Mouse (Mus musculus) hindbrain, embryonic 13.5 days (tissue): ENCODE results near the gene Ccdc71l. TPM values are rescaled to one million over a fixed set of nuclear protein-coding genes. Genes with fewer than 3 reads are reported as not detected.

Experiments
- ATAC-seq: fragments of 200-750 bp; cut with Nextera tagmentation; 2 replicates; pipeline ENCODE4 v1.8.0; 2017; ENCODE audit warnings: moderate TSS enrichment; ENCODE audit not compliant: low FRiP score
- H3K27ac ChIP-seq: fragments of 300-500 bp; sonication (generic); 2 replicates; pipeline ENCODE4 v1.5.1; 2015; ENCODE audit warnings: inconsistent platforms, mild to moderate bottlenecking, moderate library complexity
- H3K27me3 ChIP-seq: fragments of 300-500 bp; sonication (generic); 2 replicates; pipeline ENCODE4 v1.6.1; 2015; ENCODE audit warnings: mild to moderate bottlenecking, inconsistent platforms
- H3K36me3 ChIP-seq: fragments of 300-500 bp; sonication (generic); 2 replicates; pipeline ENCODE4 v1.6.1; 2015; ENCODE audit warnings: mild to moderate bottlenecking, inconsistent platforms
- H3K4me1 ChIP-seq: fragments of 300-500 bp; sonication (generic); replicated peaks from 2 replicates; pipeline ENCODE4 v1.6.1; 2015; ENCODE audit warnings: inconsistent platforms
- H3K4me2 ChIP-seq: fragments of 300-500 bp; sonication (generic); 2 replicates; pipeline ENCODE4 v1.6.1; 2015; ENCODE audit warnings: inconsistent platforms, mild to moderate bottlenecking, moderate library complexity
- H3K4me3 ChIP-seq: fragments of 300-500 bp; sonication (generic); 2 replicates; pipeline ENCODE4 v1.5.1; 2015; ENCODE audit warnings: mild to moderate bottlenecking, inconsistent platforms
- H3K9ac ChIP-seq: fragments of 300-500 bp; sonication (generic); 2 replicates; pipeline ENCODE4 v1.6.1; 2015; ENCODE audit warnings: mild to moderate bottlenecking, inconsistent platforms
- H3K9me3 ChIP-seq: fragments of 300-500 bp; sonication (generic); 2 replicates; pipeline ENCODE4 v1.6.1; 2016; ENCODE audit warnings: inconsistent platforms
- whole genome bisulfite sequencing: fragments of 180-500 bp; shearing (Covaris S2); methylation state at CpG from one replicate; pipeline ENCODE4 v1.1.7; 2015; 5-methylcytosine and 5-hydroxymethylcytosine counted together
- polyA plus RNA-seq: library from polyadenylated mRNA; unstranded; fragments of >200 nt; fragmentation: Nextera tagmentation; extraction: Ambion mirVana; gene quantifications from 2 replicates; pipeline ENCODE4 v1.2.1, GENCODE M21; 2015

The Ccdc71l gene
- polyA plus RNA-seq: 3.5 TPM in 2 replicates

DNA sequence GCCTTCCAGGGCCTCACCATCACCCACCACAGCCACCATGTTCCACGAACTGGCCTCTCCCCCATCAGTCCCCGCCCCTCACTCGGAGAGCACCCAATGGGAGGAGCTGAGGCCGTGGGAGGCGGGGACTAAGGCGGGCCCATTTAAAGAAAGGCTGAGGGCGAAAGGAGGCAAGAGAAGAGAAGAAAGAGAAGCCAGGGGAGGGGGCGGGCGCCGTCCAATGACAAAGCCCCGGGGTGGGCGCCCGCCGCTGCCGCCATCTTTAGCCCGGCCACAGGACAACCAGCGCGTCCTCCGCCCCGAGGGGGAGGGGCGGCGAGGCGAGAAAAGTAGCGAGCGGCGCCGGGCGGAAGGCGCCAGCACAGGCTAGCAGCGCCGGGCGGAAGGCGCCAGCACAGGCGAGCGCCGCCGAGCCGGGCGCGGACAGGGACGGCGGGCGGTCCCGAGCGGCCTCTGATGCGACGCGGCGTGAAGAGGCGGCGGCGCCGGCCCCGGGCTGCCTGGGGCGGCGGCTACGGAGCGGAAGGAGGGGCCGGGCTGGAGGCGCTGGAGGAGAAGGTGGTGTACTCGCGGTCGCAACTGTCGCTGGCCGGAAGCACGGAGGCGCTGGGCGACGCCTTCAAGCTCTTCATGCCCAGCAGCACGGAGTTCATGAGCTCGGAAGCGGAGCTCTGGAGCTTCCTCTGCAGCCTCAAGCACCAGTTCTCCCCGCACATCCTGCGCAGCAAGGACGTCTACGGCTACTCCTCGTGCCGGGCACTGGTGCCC lies at the start of gene Ccdc71l:
TSS of gene Ccdc71l (plus strand) at position 177 of the 768 bp plus-strand sequence.
- peak within 1 kb of the TSS; percentile 73 for H3K4me2 ChIP-seq
- no peaks in the 10 kb centered on the region for H3K36me3 ChIP-seq
- peak within 1 kb of the TSS; percentile 80 for H3K4me3 ChIP-seq
- H3K9ac ChIP-seq: peak within 1 kb of the TSS; percentile 97
- H3K4me1 ChIP-seq: peaks cover 27% of the 10 kb centered on the region
- H3K27ac ChIP-seq: peak within 1 kb of the TSS; percentile 96
- ATAC-seq: peak; percentile 94
- 1% methylated on average over 74 of the region's 78 CpGs for WGBS
- no peaks in the 10 kb centered on the region for H3K9me3 ChIP-seq
- H3K27me3 ChIP-seq: no peaks in the 10 kb centered on the region

DNA sequence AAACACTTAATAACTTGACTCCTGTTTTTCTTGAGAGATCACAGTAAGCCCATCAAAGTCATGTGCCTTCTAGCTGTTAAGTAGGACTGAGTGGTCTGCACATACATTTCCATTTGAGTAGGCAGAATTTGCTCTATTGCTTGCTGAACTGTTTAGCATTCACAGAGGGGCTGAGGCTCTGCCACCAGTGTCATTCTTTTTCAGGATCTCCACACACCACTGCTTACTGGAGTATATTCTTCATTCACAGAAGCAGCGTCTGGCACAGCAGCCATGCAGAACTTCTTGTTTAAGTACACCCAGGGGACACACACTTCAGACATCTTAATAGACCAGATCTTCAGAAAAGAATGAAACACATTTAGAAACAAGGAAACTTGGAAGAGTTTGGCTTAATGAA lies 39.4 kb upstream of the Ccdc71l start:
- no peaks in the 10 kb centered on the region for H3K4me1 ChIP-seq
- H3K4me2 ChIP-seq: no peak overlapping the region
- WGBS: 41% methylated on average over 1 of the region's 1 CpGs
- ATAC-seq: no peak
- no peak overlapping the region for H3K4me3 ChIP-seq
- H3K9me3 ChIP-seq: no peaks in the 10 kb centered on the region
- no peaks in the 10 kb centered on the region for H3K27me3 ChIP-seq
- no peak overlapping the region for H3K27ac ChIP-seq
- H3K36me3 ChIP-seq: no peaks in the 10 kb centered on the region
- H3K9ac ChIP-seq: no peak overlapping the region

DNA sequence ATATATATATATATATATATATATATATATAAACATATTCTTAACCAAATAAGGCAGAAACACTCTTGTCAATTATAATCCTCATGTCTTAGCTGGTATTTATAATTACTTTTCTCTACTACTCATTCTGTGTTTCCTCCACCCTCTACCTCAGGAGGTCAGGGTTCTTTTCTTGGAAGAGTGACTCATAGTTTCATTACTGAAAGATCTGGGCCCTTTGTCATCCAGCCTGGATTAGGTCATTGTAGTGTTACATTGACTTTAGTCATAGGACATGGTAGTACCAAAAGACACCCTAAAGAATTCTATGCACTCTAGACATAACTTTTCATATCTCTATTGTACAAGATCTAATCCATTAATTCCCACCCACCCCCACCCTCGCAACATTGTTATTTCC lies 35.0 kb upstream of the Ccdc71l start:
- Histone ChIP-seq H3K27ac (no peak overlapping the region), H3K36me3 (no peaks in the 10 kb centered on the region), H3K4me3 (no peak overlapping the region), H3K4me1 (no peaks in the 10 kb centered on the region), H3K4me2 (no peak overlapping the region), H3K9me3 (no peaks in the 10 kb centered on the region), H3K9ac (no peak overlapping the region), H3K27me3 (no peaks in the 10 kb centered on the region)
- no peak for ATAC-seq
- 94% methylated on average over 1 of the region's 1 CpGs for WGBS

DNA sequence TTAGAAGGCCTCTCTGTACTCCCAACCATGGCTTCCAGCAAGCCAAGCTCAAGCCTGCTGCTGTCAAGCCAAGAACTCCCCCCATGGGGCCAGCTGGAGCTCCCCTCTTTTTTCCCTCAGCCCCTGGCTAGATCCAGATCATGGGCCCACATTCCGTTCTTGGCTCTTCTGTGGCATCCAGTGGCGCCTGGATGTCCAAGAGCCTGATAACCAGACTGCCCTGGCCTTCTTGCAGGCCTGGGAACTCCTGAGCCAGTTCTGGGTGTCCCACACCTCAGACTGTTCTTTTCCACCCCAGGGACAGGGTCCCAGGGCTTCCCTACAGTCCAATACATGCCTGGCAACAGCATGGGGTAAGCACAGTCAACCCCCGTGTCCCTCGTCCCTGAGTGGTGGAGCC lies 32.4 kb upstream of the Ccdc71l start:
- H3K9ac ChIP-seq: no peak overlapping the region
- H3K9me3 ChIP-seq: no peaks in the 10 kb centered on the region
- WGBS: 86% methylated on average over 4 of the region's 4 CpGs
- no peaks in the 10 kb centered on the region for H3K4me1 ChIP-seq
- no peaks in the 10 kb centered on the region for H3K36me3 ChIP-seq
- H3K4me2 ChIP-seq: no peak overlapping the region
- no peak for ATAC-seq
- no peaks in the 10 kb centered on the region for H3K27me3 ChIP-seq
- H3K27ac ChIP-seq: no peak overlapping the region
- no peak overlapping the region for H3K4me3 ChIP-seq

DNA sequence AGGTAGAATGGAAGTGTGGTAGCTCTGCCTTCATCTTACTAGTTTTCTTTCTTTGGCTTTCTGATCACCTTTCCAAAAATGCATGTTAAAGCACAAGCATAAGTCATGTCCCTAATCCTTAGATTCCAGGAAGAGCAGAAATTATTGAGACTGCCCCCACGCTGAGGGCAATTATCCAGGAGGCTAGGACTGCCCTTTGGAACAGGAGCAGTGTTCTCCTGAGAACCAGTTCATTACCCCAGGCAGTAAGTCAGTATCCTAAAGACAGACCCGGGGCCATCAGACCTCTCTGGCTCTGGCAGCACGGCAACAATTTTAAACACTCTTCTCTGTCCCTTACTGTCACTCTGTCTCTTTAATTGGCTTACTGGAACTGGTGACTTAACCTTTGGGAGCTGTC lies 30.0 kb upstream of the Ccdc71l start:
- no peak for ATAC-seq
- no peak overlapping the region for H3K4me3 ChIP-seq
- no peaks in the 10 kb centered on the region for H3K36me3 ChIP-seq
- no peak overlapping the region for H3K9ac ChIP-seq
- H3K27me3 ChIP-seq: no peaks in the 10 kb centered on the region
- H3K9me3 ChIP-seq: no peaks in the 10 kb centered on the region
- H3K27ac ChIP-seq: no peak overlapping the region
- 84% methylated on average over 3 of the region's 3 CpGs for WGBS
- no peak overlapping the region for H3K4me2 ChIP-seq
- H3K4me1 ChIP-seq: no peaks in the 10 kb centered on the region

DNA sequence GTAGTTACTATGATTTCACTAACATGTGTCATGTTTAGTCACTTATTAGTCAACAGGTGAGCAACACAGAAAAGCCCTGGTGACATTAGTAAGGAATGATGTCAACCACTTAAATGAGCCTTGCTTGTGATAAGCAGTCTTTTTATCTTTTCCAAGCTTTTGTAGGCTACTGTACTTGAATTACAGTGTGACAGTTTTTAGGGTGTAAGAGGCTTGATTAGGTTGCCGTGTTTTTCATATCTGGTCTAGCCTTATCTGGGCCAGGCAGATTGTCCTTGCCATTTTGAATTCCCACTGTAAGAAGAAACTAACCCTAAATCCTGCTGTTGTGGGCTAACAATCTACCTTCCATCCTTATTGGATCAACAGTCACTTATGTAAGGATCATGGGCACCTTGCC lies 26.6 kb upstream of the Ccdc71l start:
- no peak overlapping the region for H3K9ac ChIP-seq
- H3K27ac ChIP-seq: no peak overlapping the region
- 82% methylated on average over 1 of the region's 1 CpGs for WGBS
- no peak overlapping the region for H3K4me2 ChIP-seq
- no peaks in the 10 kb centered on the region for H3K27me3 ChIP-seq
- no peaks in the 10 kb centered on the region for H3K4me1 ChIP-seq
- no peaks in the 10 kb centered on the region for H3K36me3 ChIP-seq
- no peak overlapping the region for H3K4me3 ChIP-seq
- peaks cover 5% of the 10 kb centered on the region; the same call in 1 of the 2 replicates for H3K9me3 ChIP-seq
- no peak for ATAC-seq

DNA sequence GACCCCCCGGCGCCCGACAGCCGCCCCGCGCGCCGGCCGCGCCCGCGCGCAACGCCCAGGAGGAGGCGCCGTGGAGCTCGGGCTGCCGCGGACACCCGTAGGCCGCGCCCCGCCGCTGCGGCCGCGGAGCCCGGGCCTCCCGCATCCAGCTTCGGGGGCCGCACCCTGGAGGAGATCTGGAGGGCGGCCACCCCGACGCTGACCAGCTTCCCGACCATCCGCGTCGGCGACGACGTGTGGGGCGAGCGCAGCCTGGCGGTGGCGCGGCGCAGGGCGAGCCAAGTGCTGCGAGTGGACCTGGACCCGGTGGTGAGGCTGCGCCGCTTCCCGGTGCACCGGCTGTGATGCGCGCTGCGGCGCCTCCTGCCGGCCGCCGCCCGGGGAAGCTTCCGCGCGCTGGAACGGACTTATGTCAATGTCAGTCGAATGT lies 807 bp downstream of the Ccdc71l start:
- Histone ChIP-seq H3K27ac (peak overlapping the region; percentile 96), H3K9me3 (no peaks in the 10 kb centered on the region), H3K4me1 (peaks cover 31% of the 10 kb centered on the region), H3K4me2 (peak overlapping the region; percentile 73), H3K27me3 (no peaks in the 10 kb centered on the region), H3K4me3 (peak overlapping the region; percentile 80), H3K36me3 (no peaks in the 10 kb centered on the region), H3K9ac (peak overlapping the region; percentile 97)
- ATAC-seq: peak; percentile 87
- 0% methylated on average over 57 of the region's 67 CpGs for WGBS

DNA sequence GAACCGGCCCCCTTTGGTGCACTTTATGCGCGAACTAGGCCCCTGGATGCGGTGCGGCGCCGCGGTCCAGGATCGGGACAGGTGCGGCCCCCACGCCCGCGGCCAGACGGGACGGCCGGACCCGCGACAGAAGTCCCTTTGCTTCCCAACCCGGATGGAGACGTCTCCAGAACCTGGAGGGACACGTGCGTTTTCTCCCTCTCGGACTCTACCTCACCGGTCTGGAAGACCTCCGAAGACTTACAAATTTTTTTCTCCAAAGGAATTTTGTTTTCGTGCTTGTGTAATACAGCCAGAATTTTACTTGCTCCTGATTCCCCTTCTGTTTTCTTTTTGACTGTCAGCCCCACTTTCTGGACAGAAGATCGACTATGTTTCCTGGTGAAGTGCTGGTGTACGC lies 1.2 kb downstream of the Ccdc71l start:
- peak overlapping the region; percentile 96 for H3K27ac ChIP-seq
- H3K9ac ChIP-seq: peak overlapping the region; percentile 97
- H3K36me3 ChIP-seq: no peaks in the 10 kb centered on the region
- no peak for ATAC-seq
- H3K4me1 ChIP-seq: peaks cover 31% of the 10 kb centered on the region
- peak overlapping the region; percentile 80 for H3K4me3 ChIP-seq
- H3K9me3 ChIP-seq: no peaks in the 10 kb centered on the region
- peak overlapping the region; percentile 73 for H3K4me2 ChIP-seq
- H3K27me3 ChIP-seq: no peaks in the 10 kb centered on the region
- 3% methylated on average over 28 of the region's 28 CpGs for WGBS

DNA sequence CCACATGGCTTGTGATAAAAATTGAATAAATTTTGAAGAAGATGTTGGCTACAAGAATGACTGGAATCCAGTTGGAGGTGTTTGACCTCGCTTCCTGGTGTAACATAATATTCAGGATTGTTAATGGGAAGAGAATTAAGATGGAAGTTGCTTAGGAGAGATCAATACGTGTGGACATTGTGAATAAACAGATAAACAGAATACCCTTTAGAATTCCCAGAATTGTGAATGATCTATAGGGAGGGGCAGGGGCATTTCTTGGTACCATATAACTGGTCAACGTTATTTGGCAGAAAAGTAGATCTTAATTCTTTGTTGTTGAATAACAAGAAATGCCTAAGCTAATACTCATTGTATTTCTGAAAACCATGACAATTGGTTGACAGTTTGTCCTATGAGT lies 2.0 kb downstream of the Ccdc71l start:
- H3K4me1 ChIP-seq: peaks cover 31% of the 10 kb centered on the region
- H3K9me3 ChIP-seq: no peaks in the 10 kb centered on the region
- peak overlapping the region; percentile 73 for H3K4me2 ChIP-seq
- WGBS: 61% methylated on average over 3 of the region's 3 CpGs
- peak overlapping the region; percentile 80 for H3K4me3 ChIP-seq
- ATAC-seq: no peak
- H3K27ac ChIP-seq: no peak overlapping the region
- H3K36me3 ChIP-seq: no peaks in the 10 kb centered on the region
- H3K9ac ChIP-seq: no peak overlapping the region
- no peaks in the 10 kb centered on the region for H3K27me3 ChIP-seq

DNA sequence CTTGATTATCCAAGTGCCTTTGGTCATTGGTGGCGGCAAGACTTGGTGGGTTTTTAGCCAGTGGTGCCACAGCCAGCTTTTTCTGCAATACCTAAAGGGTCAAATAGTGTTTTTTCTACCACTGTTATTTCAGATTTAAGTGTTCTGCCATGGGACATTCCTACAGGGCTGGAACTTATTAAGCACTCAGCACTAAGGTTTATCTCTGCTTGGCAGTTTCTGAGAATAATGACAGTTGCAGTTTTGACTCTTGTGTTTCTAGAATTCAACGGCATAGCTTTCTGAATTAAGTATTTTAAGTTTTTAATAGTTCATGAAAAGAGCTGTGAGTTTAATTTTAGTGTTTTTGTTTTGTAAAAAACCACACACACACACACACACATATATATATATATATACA lies 2.5 kb downstream of the Ccdc71l start:
- Histone ChIP-seq H3K27me3 (no peaks in the 10 kb centered on the region), H3K9me3 (no peaks in the 10 kb centered on the region), H3K36me3 (no peaks in the 10 kb centered on the region), H3K4me3 (peak overlapping the region; percentile 80), H3K4me2 (peak overlapping the region; percentile 73), H3K27ac (no peak overlapping the region), H3K9ac (no peak overlapping the region), H3K4me1 (peaks cover 31% of the 10 kb centered on the region)
- 79% methylated on average over 2 of the region's 2 CpGs for WGBS
- ATAC-seq: no peak

DNA sequence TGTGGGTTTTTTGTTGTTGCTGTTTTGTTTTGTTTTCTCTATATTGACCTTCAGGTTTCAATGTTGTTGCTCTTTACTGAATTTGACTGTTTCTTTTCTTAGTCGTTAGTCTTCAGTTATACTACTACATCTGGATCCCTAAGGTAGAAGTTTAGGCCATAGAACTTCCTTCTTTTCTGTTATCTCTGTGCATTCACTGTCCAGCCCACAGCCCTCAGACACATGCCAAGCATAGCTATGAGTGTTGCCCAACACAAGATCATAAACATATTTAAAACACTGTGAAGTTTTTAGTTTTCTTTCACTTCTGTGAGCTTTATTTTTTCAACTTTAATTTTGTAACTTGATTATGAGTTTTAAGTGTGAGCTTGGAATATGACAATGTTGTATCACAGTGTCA lies 41.0 kb downstream of the Ccdc71l start:
- Histone ChIP-seq H3K36me3 (no peaks in the 10 kb centered on the region), H3K9ac (no peak overlapping the region), H3K4me3 (no peak overlapping the region), H3K4me1 (no peaks in the 10 kb centered on the region), H3K27ac (no peak overlapping the region), H3K27me3 (no peaks in the 10 kb centered on the region), H3K9me3 (no peaks in the 10 kb centered on the region), H3K4me2 (no peak overlapping the region)
- no peak for ATAC-seq
- WGBS: 88% methylated on average over 1 of the region's 1 CpGs

DNA sequence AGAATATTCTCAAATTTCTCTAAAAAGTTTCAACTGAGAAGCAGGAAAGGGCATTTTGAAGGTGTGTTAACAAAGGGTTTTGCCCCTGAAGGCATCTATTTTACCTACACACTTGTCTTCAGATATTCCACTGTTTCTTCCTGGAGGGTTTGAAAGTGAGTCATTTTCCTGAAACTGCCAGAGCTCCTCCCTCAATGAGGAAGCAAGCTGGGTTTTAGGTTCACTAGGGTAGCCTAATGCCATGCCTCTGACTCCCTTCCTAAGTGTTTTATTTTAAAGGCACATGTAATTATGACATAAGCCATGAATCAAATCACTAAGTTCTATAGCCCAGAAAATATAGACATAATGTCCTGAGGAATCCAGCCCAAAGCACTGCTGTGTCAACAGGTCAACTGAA lies 49.3 kb downstream of the Ccdc71l start:
- H3K9me3 ChIP-seq: no peaks in the 10 kb centered on the region
- no peak for ATAC-seq
- no peaks in the 10 kb centered on the region for H3K36me3 ChIP-seq
- no peak overlapping the region for H3K4me3 ChIP-seq
- H3K27ac ChIP-seq: no peak overlapping the region
- no peaks in the 10 kb centered on the region for H3K27me3 ChIP-seq
- H3K4me2 ChIP-seq: no peak overlapping the region
- no peak overlapping the region for H3K9ac ChIP-seq
- no peaks in the 10 kb centered on the region for H3K4me1 ChIP-seq

DNA sequence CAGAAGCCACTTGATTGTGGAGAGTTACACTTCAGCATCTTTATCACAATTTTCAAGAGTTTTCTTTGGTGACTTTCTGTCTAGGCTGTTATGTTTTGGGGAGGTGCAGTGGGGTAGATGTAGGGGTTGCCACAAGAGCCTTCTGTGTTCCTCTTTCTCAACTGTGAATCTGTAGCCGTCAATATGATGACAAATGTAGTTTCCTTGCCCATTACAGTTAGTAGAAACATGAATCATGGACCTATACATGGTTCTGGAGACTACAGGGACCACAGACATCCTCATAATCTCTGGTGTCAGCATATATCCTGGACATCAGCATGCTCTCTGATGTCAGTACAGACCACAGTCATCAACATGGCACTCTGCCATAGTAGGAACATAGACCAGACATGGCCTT lies 52.5 kb downstream of the Ccdc71l start:
- WGBS: 78% methylated on average over 1 of the region's 1 CpGs

More for the DNA sequence above, 52.5 kb downstream of the Ccdc71l start:
- Histone ChIP-seq H3K9me3 (no peaks in the 10 kb centered on the region), H3K9ac (no peak overlapping the region), H3K36me3 (no peaks in the 10 kb centered on the region), H3K4me3 (no peak overlapping the region), H3K4me2 (no peak overlapping the region), H3K27ac (no peak overlapping the region), H3K27me3 (no peaks in the 10 kb centered on the region), H3K4me1 (no peaks in the 10 kb centered on the region)
- ATAC-seq: no peak
